Mouse (Mus musculus): ENCODE measurements at regions not wholly inside any gene's neighbourhood (a gene's known extent, or its start where the extent isn't known, plus 50 kb on each side); places are given as distances from the start of the nearest gene placed in this dataset.

- DNase-seq, result no peak
Observed at GRCm38 (mm10) chr1:158180095-158180494, 176.0 kb downstream of the Brinp2 start.

- no peak for DNase-seq
Observed at GRCm38 (mm10) chr1:158181296-158181695, 174.8 kb downstream of the Brinp2 start.

- no peak for DNase-seq
Observed at GRCm38 (mm10) chr1:158187651-158188050, 168.5 kb downstream of the Brinp2 start.

- DNase-seq, result no peak
Observed at GRCm38 (mm10) chr1:158192841-158193551, 163.1 kb downstream of the Brinp2 start.

GRCm38 (mm10) chr1:158193968-158194565 is 162.1 kb downstream of the Brinp2 start:
- DNase-seq, result no peak

Measured in lung, adult 18-20 months (tissue).